ENCODE assay signal across 10 mouse cellular contexts in the genomic region with DNA sequence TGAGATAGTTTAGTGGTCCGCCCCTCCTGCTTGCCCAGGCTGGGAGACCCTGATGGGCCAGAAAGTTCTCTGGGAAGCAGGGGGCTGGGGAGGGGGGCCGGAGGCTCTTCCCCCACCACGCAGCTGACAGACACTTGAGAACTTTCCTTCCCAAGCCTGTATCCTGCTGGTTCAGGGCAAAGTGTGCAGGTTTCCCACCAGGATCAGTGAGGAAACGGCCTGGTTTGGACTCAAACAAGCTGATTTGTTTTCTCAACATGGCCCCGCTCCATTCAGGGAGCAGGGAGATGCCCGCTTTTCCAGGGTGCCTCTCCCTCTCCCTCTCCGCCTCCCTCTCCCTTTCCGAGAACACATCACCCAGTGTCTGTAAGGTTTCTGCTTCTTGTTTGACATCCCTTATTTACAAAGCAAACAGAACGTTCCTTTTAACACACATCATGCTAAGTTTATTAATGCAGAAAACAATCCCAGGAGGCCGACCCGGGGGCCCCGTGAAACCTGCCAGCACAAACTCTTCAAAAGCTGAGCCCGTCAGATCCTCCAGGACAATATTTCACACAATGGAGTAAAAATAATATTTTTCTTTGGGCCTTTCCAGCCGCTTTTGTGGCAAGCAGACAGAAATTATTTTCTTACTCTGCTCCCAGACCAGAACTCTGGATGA. TPM values are rescaled to one million over a fixed set of nuclear protein-coding genes. Genes with fewer than 3 reads are reported as not detected.
DNase-seq lines count a peak whose midpoint lies in the region; ATAC-seq and TF ChIP-seq lines count a peak whose summit lies in the region.
"Had no signal": no experiment of that assay in that cellular context is flagged by ENCODE, and none has a peak within 500 bp of the region (broad histone marks: within the 10 kb centered on the region; RNA-seq: fewer than 3 reads in every experiment).

No protein-coding gene starts in this region.

- H3K4me2 ChIP-seq in forebrain, embryonic 11.5 days (ENCODE audit: low read depth, low read length, severe bottlenecking): no peak overlapping the region
- no peak overlapping the region for H3K4me2 ChIP-seq in forebrain, postnatal 0 days (ENCODE audit: low read depth)
- H3K4me2 ChIP-seq in kidney, embryonic 16.5 days (replicated peaks; ENCODE audit: low read depth, low read length): no peak overlapping the region
- no peak overlapping the region for H3K4me2 ChIP-seq in liver, postnatal 0 days (ENCODE audit: low read depth, low read length)

- H3K27me3 ChIP-seq in forebrain, embryonic 11.5 days (ENCODE audit: control insufficient read depth, insufficient read depth, low read length): no peaks in the 10 kb centered on the region
- H3K27me3 ChIP-seq in forebrain, postnatal 0 days (ENCODE audit: insufficient read depth, low read length): no peaks in the 10 kb centered on the region
- peaks cover 10% of the 10 kb centered on the region; the same call in 1 of the 2 replicates for H3K27me3 ChIP-seq in kidney, embryonic 16.5 days (ENCODE audit: insufficient read depth, low read length)
- peaks cover 44% of the 10 kb centered on the region for H3K27me3 ChIP-seq in limb, embryonic 10.5 days (ENCODE audit: low read depth, poor library complexity, severe bottlenecking)
- H3K27me3 ChIP-seq in liver, postnatal 0 days (ENCODE audit: insufficient read depth, low read length): 0 out of 2 replicates have a peak, but pooled peaks cover 6% of the 10 kb centered on the region

- peaks cover 2% of the 10 kb centered on the region; the same call in 1 of the 2 replicates for H3K4me1 ChIP-seq in forebrain, embryonic 11.5 days (replicated peaks; ENCODE audit: control insufficient read depth, insufficient read depth, low read length)
- no peaks in the 10 kb centered on the region for H3K4me1 ChIP-seq in forebrain, postnatal 0 days (ENCODE audit: insufficient read depth)
- peaks cover 7% of the 10 kb centered on the region for H3K4me1 ChIP-seq in kidney, embryonic 16.5 days (ENCODE audit: insufficient read depth, low read length)
- peaks cover 14% of the 10 kb centered on the region for H3K4me1 ChIP-seq in limb, embryonic 10.5 days
- H3K4me1 ChIP-seq in liver, postnatal 0 days (ENCODE audit: insufficient read depth): no peaks in the 10 kb centered on the region

- no peak for TF ChIP-seq POLR2A in brain, embryonic 14.5 days (IDR thresholded peaks at IDR 0.05; ENCODE audit: borderline replicate concordance, extremely low read depth, insufficient read depth, insufficient read length, poor library complexity, severe bottlenecking)

- H3K4me3 ChIP-seq in forebrain, embryonic 11.5 days (ENCODE audit: low read depth, low read length): no peak overlapping the region
- H3K4me3 ChIP-seq in forebrain, postnatal 0 days (ENCODE audit: low read depth, low read length): no peak overlapping the region
- no peak overlapping the region for H3K4me3 ChIP-seq in kidney, embryonic 16.5 days (ENCODE audit: low read length)
- H3K4me3 ChIP-seq in limb, embryonic 10.5 days: no peak overlapping the region
- H3K4me3 ChIP-seq in liver, postnatal 0 days (ENCODE audit: low read depth, low read length): no peak overlapping the region

- no peak for TF ChIP-seq EP300 in liver, postnatal 0 days (IDR thresholded peaks at IDR 0.05; ENCODE audit: low read depth)

- H3K9ac ChIP-seq in forebrain, embryonic 11.5 days (ENCODE audit: low read length): no peak overlapping the region
- H3K9ac ChIP-seq in forebrain, postnatal 0 days: no peak overlapping the region
- no peak overlapping the region for H3K9ac ChIP-seq in kidney, embryonic 16.5 days (replicated peaks; ENCODE audit: low read length)
- no peak overlapping the region for H3K9ac ChIP-seq in liver, postnatal 0 days (replicated peaks)

- H3K36me3 ChIP-seq in forebrain, embryonic 11.5 days (ENCODE audit: control insufficient read depth, insufficient read depth, low read length): no peaks in the 10 kb centered on the region
- H3K36me3 ChIP-seq in forebrain, postnatal 0 days (ENCODE audit: insufficient read depth): no peaks in the 10 kb centered on the region
- H3K36me3 ChIP-seq in kidney, embryonic 16.5 days (ENCODE audit: insufficient read depth, low read length): no peaks in the 10 kb centered on the region
- H3K36me3 ChIP-seq in limb, embryonic 10.5 days: no peaks in the 10 kb centered on the region
- no peaks in the 10 kb centered on the region for H3K36me3 ChIP-seq in liver, postnatal 0 days (replicated peaks; ENCODE audit: insufficient read depth, low read length)

- TF ChIP-seq CTCF in forebrain, postnatal 0 days (IDR thresholded peaks at IDR 0.05; ENCODE audit: low read depth): no peak
- no peak for TF ChIP-seq CTCF in brain, embryonic 14.5 days (IDR thresholded peaks at IDR 0.05; ENCODE audit: borderline replicate concordance, extremely low read depth, insufficient read depth, insufficient read length)
- TF ChIP-seq CTCF in liver, postnatal 0 days (IDR thresholded peaks at IDR 0.05; ENCODE audit: low read depth): no peak

- WGBS in forebrain, embryonic 11.5 days: 46% methylated on average over 14 of the region's 14 CpGs
- 27% methylated on average over 14 of the region's 14 CpGs for WGBS in forebrain, postnatal 0 days
- WGBS in kidney, embryonic 16.5 days: 21% methylated on average over 14 of the region's 14 CpGs
- WGBS in limb, embryonic 10.5 days: 57% methylated on average over 14 of the region's 14 CpGs
- WGBS in liver, postnatal 0 days (ENCODE audit: insufficient replicate concordance): 53% methylated on average over 14 of the region's 14 CpGs

- ATAC-seq in forebrain, embryonic 11.5 days (replicated peaks; ENCODE audit: low FRiP score): no peak; the same call in 1 of the 2 replicates
- no peak for ATAC-seq in forebrain, postnatal 0 days
- peak; percentile 63; the same call in 1 of the 2 replicates for ATAC-seq in kidney, embryonic 16.5 days (ENCODE audit: low FRiP score, low TSS enrichment)
- no peak for ATAC-seq in liver, postnatal 0 days

- H3K9me3 ChIP-seq in forebrain, embryonic 11.5 days (ENCODE audit: control insufficient read depth, low read length): no peaks in the 10 kb centered on the region
- H3K9me3 ChIP-seq in forebrain, postnatal 0 days (ENCODE audit: low read length): no peaks in the 10 kb centered on the region
- no peaks in the 10 kb centered on the region for H3K9me3 ChIP-seq in kidney, embryonic 16.5 days (ENCODE audit: low read length)
- H3K9me3 ChIP-seq in limb, embryonic 10.5 days (replicated peaks): no peaks in the 10 kb centered on the region
- no peaks in the 10 kb centered on the region for H3K9me3 ChIP-seq in liver, postnatal 0 days (ENCODE audit: low read length)

- peak; percentile 61 for DNase-seq in forebrain, embryonic 11.5 days (ENCODE audit: low spot score)
- no peak for DNase-seq in forebrain, postnatal 0 days
- DNase-seq in kidney, adult 8-10 months: no peak
- peak; percentile 66 for DNase-seq in brain, embryonic 14.5 days (ENCODE audit: low read depth)
- DNase-seq in limb, embryonic 10.5 days (ENCODE audit: low spot score): no peak
- DNase-seq in frontal cortex, adult 2 months (ENCODE audit: extremely low spot score in 1 of 2, low spot score in 1 of 2): no peak
- DNase-seq in liver, postnatal 0 days: no peak
- DNase-seq: spleen, adult 18-20 months had no signal

- no peak overlapping the region for H3K27ac ChIP-seq in forebrain, embryonic 11.5 days (ENCODE audit: low read depth, low read length)
- no peak overlapping the region for H3K27ac ChIP-seq in forebrain, postnatal 0 days (ENCODE audit: low read depth, low read length)
- H3K27ac ChIP-seq in kidney, embryonic 16.5 days (ENCODE audit: low read length): peak overlapping the region; percentile 72; the same call in 1 of the 2 replicates
- 0 out of 2 replicates have a peak overlapping the region, but pooled peaks have one; percentile 14 for H3K27ac ChIP-seq in limb, embryonic 10.5 days
- H3K27ac ChIP-seq in liver, postnatal 0 days (ENCODE audit: low read depth): no peak overlapping the region

RNA-seq across cellular contexts. Expression of gene Gm10320, which starts 15.5 kb away (rescaled TPM):
- 1.5 and 1.9 TPM in 2 replicates for polyA plus RNA-seq in forebrain, embryonic 11.5 days (2014; fragmentation: Nextera tagmentation; extraction: Ambion mirVana)
- total RNA-seq in forebrain, postnatal 0 days (2014; rRNA removed): 0.69 TPM in 1 of 2 replicates, not detected in the other
- polyA plus RNA-seq in forebrain, postnatal 0 days (2015; fragmentation: Nextera tagmentation; extraction: Ambion mirVana): 0.74 and 1.6 TPM in 2 replicates
- 1.8 and 2.5 TPM in 2 replicates for polyA plus RNA-seq in kidney, embryonic 16.5 days (2015; fragmentation: Nextera tagmentation; extraction: Ambion mirVana)
- polyA plus RNA-seq in brain, embryonic 14.5 days (2012; rRNA removed): 0.71 and 0.98 TPM in 2 replicates
- 0.70 and 1.5 TPM in 2 replicates for polyA plus RNA-seq in limb, embryonic 10.5 days (2016; fragmentation: Nextera tagmentation; extraction: Ambion mirVana)
- polyA plus RNA-seq in frontal cortex, adult 2 months (2012; rRNA removed): 0.27 and 0.42 TPM in 2 replicates
- 0.63 and 0.84 TPM in 2 replicates for polyA plus RNA-seq in liver, postnatal 0 days (2015; fragmentation: Nextera tagmentation; extraction: Ambion mirVana)
- total RNA-seq: left cerebral cortex, postnatal 10 days had no signal

Comparison
In these comparisons a context has a peak if more than half of its experiments do, and no peak if none do; other contexts are left out.
1. DNase-seq: peak in forebrain, embryonic 11.5 days (single experiment) and brain, embryonic 14.5 days (single experiment); none in forebrain, postnatal 0 days (single experiment), kidney, adult 8-10 months (0 of 2), limb, embryonic 10.5 days (single experiment), frontal cortex, adult 2 months (0 of 2) and liver, postnatal 0 days (single experiment).
2. H3K27ac ChIP-seq: peak in kidney, embryonic 16.5 days (single experiment) and limb, embryonic 10.5 days (single experiment); none in forebrain, embryonic 11.5 days (single experiment), forebrain, postnatal 0 days (single experiment) and liver, postnatal 0 days (single experiment).